Mouse (Mus musculus) CH12.LX (cell line): Measurements from ENCODE around the gene Ubash3a. TPM values are rescaled to one million over a fixed set of nuclear protein-coding genes. Genes with fewer than 3 reads are reported as not detected.

ENCODE experiments used
- DNase-seq: peaks from one replicate; pipeline ENCODE4 v3.0.0-alpha.2; 2013; ENCODE audit errors: extremely low read depth
- H3K27ac ChIP-seq: 2 replicates; pipeline ENCODE4 v1.5.1; 2012; ENCODE audit warnings: low read depth, mild to moderate bottlenecking, control low read depth, moderate library complexity; ENCODE audit not compliant: insufficient read depth
- H3K27me3 ChIP-seq: replicated peaks from 2 replicates; pipeline ENCODE3; 2012; ENCODE audit warnings: inconsistent platforms
- H3K36me3 ChIP-seq, 2 experiments: replicated peaks in 1 of 2; 2 replicates each; pipeline versions ENCODE3 to v1.6.1; 2012; ENCODE audit warnings: inconsistent platforms in 1 of 2, low read length in 1 of 2, mild to moderate bottlenecking in 1 of 2, mixed read lengths in 1 of 2, moderate library complexity in 1 of 2; ENCODE audit not compliant: control insufficient read depth in 1 of 2, insufficient read depth in 1 of 2
- H3K4me1 ChIP-seq, 2 experiments: 2 replicates each; pipeline ENCODE4 v1.6.1; 2012; ENCODE audit warnings: inconsistent platforms in 1 of 2, moderate library complexity in 1 of 2; ENCODE audit not compliant: insufficient read depth in 2 of 2, control insufficient read depth in 1 of 2
- H3K4me2 ChIP-seq: 2 replicates; pipeline ENCODE4 v1.6.1; 2012; ENCODE audit warnings: low read depth, mild to moderate bottlenecking, control low read depth; ENCODE audit not compliant: poor library complexity, insufficient read depth, severe bottlenecking
- H3K4me3 ChIP-seq, 3 experiments: fragments of 150-350 bp in 1 of 3; sonication (generic) in 1 of 3; replicated peaks in 1 of 3; 2 replicates each; pipeline versions ENCODE3 to v1.5.1; 2011 to 2012; ENCODE audit warnings: low read depth in 2 of 3, low read length in 2 of 3, mild to moderate bottlenecking in 2 of 3, moderate library complexity in 2 of 3, control low read depth in 1 of 3, improper control_type of control experiment in 1 of 3, inconsistent platforms in 1 of 3, mixed read lengths in 1 of 3; ENCODE audit not compliant: poor library complexity in 1 of 3
- H3K79me2 ChIP-seq: replicated peaks from 2 replicates; pipeline ENCODE4 v1.6.1; 2012; ENCODE audit warnings: mild to moderate bottlenecking, moderate library complexity; ENCODE audit not compliant: control insufficient read depth, poor library complexity, insufficient read depth, severe bottlenecking; ENCODE audit errors: extremely low read depth
- H3K9ac ChIP-seq: 2 replicates; pipeline ENCODE4 v1.6.1; 2012; ENCODE audit warnings: low read depth, mild to moderate bottlenecking, control low read depth, moderate library complexity; ENCODE audit not compliant: insufficient read depth
- H3K9me3 ChIP-seq: replicated peaks from 2 replicates; pipeline ENCODE3; 2012; ENCODE audit warnings: low read length, inconsistent platforms, mixed read lengths
- CHD1 ChIP-seq: IDR thresholded peaks from 2 replicates; pipeline ENCODE4 v1.6.1; 2012; ENCODE audit warnings: low read depth, low read length, improper control_type of control experiment, inconsistent platforms
- CTCF ChIP-seq, 2 experiments: IDR thresholded peaks in 1 of 2; conservative IDR thresholded peaks in 1 of 2; 2 replicates each; pipeline ENCODE4 v1.5.1; 2011 to 2012; ENCODE audit warnings: low read depth in 2 of 2, low read length in 2 of 2, improper control_type of control experiment in 1 of 2, inconsistent platforms in 1 of 2, mild to moderate bottlenecking in 1 of 2, moderate library complexity in 1 of 2
- E2F4 ChIP-seq: IDR thresholded peaks from 2 replicates; pipeline ENCODE4 v1.6.1; 2011; ENCODE audit warnings: low read depth, low read length, improper control_type of control experiment; ENCODE audit not compliant: insufficient replicate concordance
- ELF1 ChIP-seq: IDR thresholded peaks from 2 replicates; pipeline ENCODE4 v1.6.1; 2014; ENCODE audit warnings: low read depth, mild to moderate bottlenecking, inconsistent platforms, low read length, improper control_type of control experiment
- KAT2A ChIP-seq: IDR thresholded peaks from 2 replicates; pipeline ENCODE4 v1.6.1; 2012; ENCODE audit warnings: low read length, improper control_type of control experiment, inconsistent platforms; ENCODE audit not compliant: insufficient replicate concordance
- MAFK ChIP-seq: IDR thresholded peaks from 2 replicates; pipeline ENCODE4 v1.6.1; 2011; ENCODE audit warnings: low read length, improper control_type of control experiment; ENCODE audit not compliant: insufficient replicate concordance
- MAZ ChIP-seq: IDR thresholded peaks from 2 replicates; pipeline ENCODE4 v1.6.1; 2012; ENCODE audit warnings: low read depth, mild to moderate bottlenecking, inconsistent platforms, low read length, improper control_type of control experiment, moderate library complexity
- MEF2A ChIP-seq: IDR thresholded peaks from 2 replicates; pipeline ENCODE4 v1.6.1; 2014; ENCODE audit warnings: low read depth, mild to moderate bottlenecking, inconsistent platforms, low read length, improper control_type of control experiment, borderline replicate concordance
- MYC ChIP-seq: IDR thresholded peaks from 2 replicates; pipeline ENCODE4 v1.6.1; 2011; ENCODE audit warnings: low read depth, mild to moderate bottlenecking, improper control_type of control experiment, low read length
- NRF1 ChIP-seq: IDR thresholded peaks from 2 replicates; pipeline ENCODE4 v1.6.1; 2014; ENCODE audit warnings: low read depth, mild to moderate bottlenecking, inconsistent platforms, low read length, improper control_type of control experiment, moderate library complexity
- POLR2A ChIP-seq: IDR thresholded peaks from 2 replicates; pipeline ENCODE4 v1.6.1; 2011; ENCODE audit warnings: low read depth, mild to moderate bottlenecking, improper control_type of control experiment, low read length
- RCOR1 ChIP-seq: conservative IDR thresholded peaks from 2 replicates; pipeline ENCODE4 v1.6.1; 2012; ENCODE audit warnings: low read depth, mild to moderate bottlenecking, inconsistent platforms, low read length, improper control_type of control experiment
- SIN3A ChIP-seq: IDR thresholded peaks from 2 replicates; pipeline ENCODE4 v1.6.1; 2012; ENCODE audit warnings: low read length, improper control_type of control experiment, inconsistent platforms
- SMC3 ChIP-seq: IDR thresholded peaks from 2 replicates; pipeline ENCODE4 v1.6.1; 2011; ENCODE audit warnings: low read depth, low read length, improper control_type of control experiment
- TCF12 ChIP-seq: IDR thresholded peaks from 2 replicates; pipeline ENCODE4 v1.6.1; 2014; ENCODE audit warnings: low read depth, mild to moderate bottlenecking, inconsistent platforms, low read length, improper control_type of control experiment
- UBTF ChIP-seq: IDR thresholded peaks from 2 replicates; pipeline ENCODE4 v1.6.1; 2012; ENCODE audit warnings: low read depth, mild to moderate bottlenecking, inconsistent platforms, low read length, improper control_type of control experiment, moderate library complexity
- USF1 ChIP-seq: IDR thresholded peaks from 2 replicates; pipeline ENCODE4 v1.6.1; 2014; ENCODE audit warnings: low read depth, mild to moderate bottlenecking, inconsistent platforms, low read length, improper control_type of control experiment
- USF2 ChIP-seq: conservative IDR thresholded peaks from 2 replicates; pipeline ENCODE4 v1.6.1; 2011; ENCODE audit warnings: low read depth, low read length, improper control_type of control experiment
- ZC3H11A ChIP-seq: IDR thresholded peaks from 2 replicates; pipeline ENCODE4 v1.6.1; 2012; ENCODE audit warnings: low read depth, mild to moderate bottlenecking, inconsistent platforms, low read length, improper control_type of control experiment
- ZNF384 ChIP-seq: IDR thresholded peaks from 2 replicates; pipeline ENCODE4 v1.6.1; 2012; ENCODE audit warnings: low read depth, low read length, improper control_type of control experiment, inconsistent platforms
- dilution Hi-C: fragments of 300-500 bp; cut with MboI; formaldehyde crosslinking; loops from 2 replicates; pipeline ENCODE4 v1.14.3; 2020; ENCODE audit warnings: low sequenced_read_pairs; ENCODE audit not compliant: extremely low pct_unique_long_range_greater_than_20kb, extremely low pct_ligation_motif_present
- in situ Hi-C: fragments of 300-500 bp; cut with MboI; formaldehyde crosslinking; loops from 3 replicates; pipeline ENCODE4 v1.14.3; 2019; ENCODE audit warnings: low sequenced_read_pairs, low pct_ligation_motif_present, low pct_unique_long_range_greater_than_20kb, mixed read lengths
- polyA plus RNA-seq: library from polyadenylated mRNA; unstranded; fragments of >175 nt; gene quantifications from 2 replicates; pipeline ENCODE4 v1.2.1, GENCODE M21; 2012; ENCODE audit warnings: low read depth; ENCODE audit not compliant: insufficient read length
- total RNA-seq, 2 experiments: library from RNA; depleted of rRNA; stranded (reverse); fragments of 300-350 nt in 1 of 2; fragments of >200 nt in 1 of 2; gene quantifications; 2 replicates each; pipeline ENCODE4 v1.2.3; 2012 to 2014

Gene Ubash3a
- total and polyA plus RNA-seq, 3 experiments = 0.08 to 0.17 TPM; not detected in 1

DNA sequence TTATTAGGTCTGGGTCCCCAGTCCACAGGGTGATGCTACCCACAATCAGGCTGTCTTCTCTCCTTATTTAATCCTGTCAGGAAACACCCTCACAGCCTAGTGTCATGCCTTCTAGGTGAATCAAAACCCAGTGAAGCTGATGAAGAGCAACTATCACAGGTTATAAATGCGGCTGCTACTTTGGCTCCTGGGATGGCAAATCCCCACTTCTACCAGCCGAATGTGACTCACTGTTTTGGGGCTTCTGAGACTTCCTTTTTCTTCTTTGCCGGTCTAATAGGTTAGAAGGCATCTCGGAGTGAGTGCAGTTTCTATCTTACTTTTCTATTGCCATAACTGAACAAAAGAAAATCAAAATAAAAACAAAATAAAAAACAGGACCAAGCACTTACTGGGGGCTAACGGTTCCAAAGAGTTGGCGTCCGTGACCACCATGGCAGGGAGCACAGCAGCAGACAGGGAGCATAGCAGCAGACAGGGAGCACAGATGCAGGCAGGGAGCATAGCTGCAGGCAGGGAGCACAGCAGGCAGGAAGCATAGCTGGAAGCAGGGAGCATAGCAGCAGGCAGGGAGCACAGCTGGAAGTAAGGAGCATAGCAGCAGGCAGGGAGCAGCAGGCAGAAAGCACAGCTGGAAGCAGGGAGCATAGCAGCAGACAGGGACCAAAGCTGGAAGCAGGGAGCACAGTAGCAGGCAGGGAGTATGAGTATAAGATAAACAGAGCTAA lies 81.5 kb downstream of the Ubash3a start:
- in situ Hi-C loops (no loop called here), dilution Hi-C loops (no loop called here)
- no peak for TF ChIP-seq USF2
- no peak for TF ChIP-seq UBTF
- no peak for TF ChIP-seq CHD1
- TF ChIP-seq MYC = no peak
- no peak for TF ChIP-seq RCOR1
- no peak for TF ChIP-seq USF1
- no peak for TF ChIP-seq SMC3
- no peak for TF ChIP-seq TCF12
- TF ChIP-seq ZC3H11A = no peak
- TF ChIP-seq KAT2A = no peak
- no peak for TF ChIP-seq MAZ
- TF ChIP-seq POLR2A = no peak
- Histone ChIP-seq H3K9ac (no peak overlapping the region), H3K4me2 (no peak overlapping the region), H3K9me3 (no peaks in the 10 kb centered on the region), H3K27ac (no peak overlapping the region), H3K4me3 (no peak overlapping the region), H3K36me3 (no peaks in the 10 kb centered on the region), H3K27me3 (peaks cover 26% of the 10 kb centered on the region), H3K4me1 (peaks cover 2 to 11% of the 10 kb centered on the region in 2 experiments), H3K79me2 (no peaks in the 10 kb centered on the region)
- no peak for DNase-seq

- no peaks in the 10 kb centered on the region for H3K36me3 ChIP-seq
- no peaks in the 10 kb centered on the region for H3K9me3 ChIP-seq
- no peak overlapping the region for H3K27ac ChIP-seq
- H3K4me3 ChIP-seq = no peak overlapping the region
- H3K4me1 ChIP-seq = peaks cover 2 to 19% of the 10 kb centered on the region in 2 experiments
- H3K9ac ChIP-seq = no peak overlapping the region
- H3K27me3 ChIP-seq = peaks cover 27% of the 10 kb centered on the region
- H3K79me2 ChIP-seq = no peaks in the 10 kb centered on the region
- TF ChIP-seq MEF2A (no peak), ELF1 (no peak), SIN3A (no peak), E2F4 (no peak), ZNF384 (no peak), NRF1 (no peak), MAFK (no peak), MYC (no peak), UBTF (no peak), POLR2A (no peak), CTCF (conservative IDR thresholded peaks at IDR 0.05 in 1 of 2, IDR thresholded peaks at IDR 0.05 in 1 of 2; ENCODE audit: low read depth in 2 of 2, low read length in 2 of 2) (no peak)
- in situ Hi-C loops (no loop called here), dilution Hi-C loops (no loop called here)
- no peak overlapping the region for H3K4me2 ChIP-seq
- no peak for DNase-seq
Measured at GRCm38 (mm10) chr17:31290311-31290710, 82.6 kb downstream of the Ubash3a start.
